Mouse (Mus musculus): ENCODE data around the gene Ptpn6. TPM values are rescaled to one million over a fixed set of nuclear protein-coding genes. Genes with fewer than 3 reads are reported as not detected.
"Not testable (repeated sequence)": the region's sequence is repeated elsewhere in the genome, so short reads cannot be mapped to it uniquely, and the experiment has no call there.

Gene Ptpn6
- polyA plus RNA-seq, 1 experiment from 2014 or later, result 19.8 TPM

GRCm38 (mm10) chr6:124688151-124688758 lies 50.3 kb downstream of the Ptpn6 start:
- peaks cover 5% of the 10 kb centered on the region for H3K4me1 ChIP-seq
- no peak overlapping the region for H3K9ac ChIP-seq
- H3K36me3 ChIP-seq, result no peaks in the 10 kb centered on the region
- no peak for ATAC-seq (ENCODE audit: insufficient read depth, low FRiP score, low read depth)
- no peak overlapping the region for H3K4me2 ChIP-seq
- H3K27me3 ChIP-seq (replicated peaks), result no peaks in the 10 kb centered on the region
- no peak overlapping the region for H3K4me3 ChIP-seq (replicated peaks)
- no peaks in the 10 kb centered on the region for H3K9me3 ChIP-seq
- no peak overlapping the region for H3K27ac ChIP-seq
- WGBS, result 78% methylated on average over 8 of the region's 8 CpGs

DNA sequence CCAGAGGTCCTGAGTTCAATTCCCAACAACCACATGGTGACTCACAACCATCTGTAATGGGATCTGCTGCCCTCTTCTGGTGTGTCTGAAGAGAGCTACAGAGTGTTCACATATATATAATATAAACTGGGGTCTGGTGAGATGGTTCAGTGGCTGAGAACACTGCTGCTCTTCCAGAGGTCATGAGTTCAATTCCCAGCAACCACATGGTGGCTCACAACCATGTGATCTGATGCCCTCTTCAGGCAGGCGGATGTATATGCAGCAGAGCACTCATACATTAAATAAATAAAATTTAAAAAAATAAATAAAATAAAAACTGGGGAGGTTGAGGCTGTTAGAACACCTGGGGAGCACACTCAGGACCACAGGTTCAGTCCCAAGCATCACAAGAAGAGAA lies 51.9 kb downstream of the Ptpn6 start:
- not testable (repeated sequence) for ATAC-seq (ENCODE audit: insufficient read depth, low FRiP score, low read depth); H3K9me3 ChIP-seq; H3K4me3 ChIP-seq (replicated peaks); H3K4me2 ChIP-seq; H3K9ac ChIP-seq; H3K27me3 ChIP-seq (replicated peaks); H3K36me3 ChIP-seq
- Histone ChIP-seq H3K4me1 (peaks cover 11% of the 10 kb centered on the region; the same call in 1 of the 2 replicates), H3K27ac (peak overlapping the region; percentile 45; the same call in 1 of the 2 replicates)
- 93% methylated on average over 1 of the region's 1 CpGs for WGBS

- Histone ChIP-seq H3K4me2 (no peak overlapping the region), H3K4me3 (replicated peaks) (no peak overlapping the region), H3K9me3 (no peaks in the 10 kb centered on the region), H3K36me3 (no peaks in the 10 kb centered on the region), H3K27me3 (replicated peaks) (no peaks in the 10 kb centered on the region), H3K4me1 (peaks cover 11% of the 10 kb centered on the region; the same call in 1 of the 2 replicates), H3K9ac (no peak overlapping the region), H3K27ac (peak overlapping the region; percentile 45; the same call in 1 of the 2 replicates)
- no peak for ATAC-seq (ENCODE audit: insufficient read depth, low FRiP score, low read depth)
- 83% methylated on average over 12 of the region's 12 CpGs for WGBS
These were observed 52.7 kb downstream of the Ptpn6 start for GRCm38 (mm10) chr6:124685606-124686386.

DNA sequence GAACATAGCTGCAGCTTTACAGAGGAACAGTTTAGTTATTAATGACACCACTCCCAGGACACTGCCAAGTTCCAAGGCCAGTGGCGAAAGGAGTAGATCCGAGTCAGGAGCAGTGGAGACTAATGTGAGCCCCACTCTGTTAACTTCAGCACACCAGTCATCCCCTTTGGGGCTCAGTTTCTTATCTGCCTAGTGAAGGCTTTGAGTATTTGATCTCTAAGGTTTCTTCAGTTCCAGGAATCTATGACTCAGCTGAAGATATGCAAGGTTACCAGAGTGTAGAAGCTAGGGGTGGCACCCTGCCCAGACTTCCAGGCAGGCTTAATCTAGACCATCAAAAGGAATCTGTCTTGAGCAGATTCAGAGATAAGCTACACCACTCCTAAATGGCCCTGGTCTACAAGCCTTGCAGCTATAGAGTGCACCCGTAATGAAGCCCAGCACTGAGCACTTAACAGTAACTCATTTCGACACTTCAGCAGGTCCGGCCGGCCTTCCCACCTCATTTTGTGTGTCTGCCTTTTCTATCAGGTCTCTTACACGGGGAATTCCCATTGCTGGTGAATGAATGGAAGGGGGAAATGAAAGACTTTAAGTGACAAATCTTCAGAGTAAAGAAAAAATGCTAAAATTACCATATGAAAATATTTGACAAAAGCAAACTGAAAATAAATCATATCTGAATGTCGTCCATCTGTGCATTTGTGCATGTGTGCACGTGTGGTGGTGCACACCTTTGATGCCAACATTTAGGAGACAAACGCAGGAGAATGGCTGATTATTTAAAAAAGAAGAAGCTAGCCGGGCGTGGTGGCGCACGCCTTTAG lies 54.7 kb downstream of the Ptpn6 start:
- H3K36me3 ChIP-seq, result no peaks in the 10 kb centered on the region
- H3K9me3 ChIP-seq, result no peaks in the 10 kb centered on the region
- ATAC-seq (ENCODE audit: insufficient read depth, low FRiP score, low read depth), result peak; percentile 82
- no peak overlapping the region for H3K9ac ChIP-seq
- H3K4me2 ChIP-seq, result no peak overlapping the region
- H3K4me1 ChIP-seq, result peaks cover 11% of the 10 kb centered on the region; the same call in 1 of the 2 replicates
- no peak overlapping the region for H3K4me3 ChIP-seq (replicated peaks)
- 65% methylated on average over 14 of the region's 14 CpGs for WGBS
- H3K27ac ChIP-seq, result peak overlapping the region; percentile 45; the same call in 1 of the 2 replicates
- H3K27me3 ChIP-seq (replicated peaks), result no peaks in the 10 kb centered on the region

DNA sequence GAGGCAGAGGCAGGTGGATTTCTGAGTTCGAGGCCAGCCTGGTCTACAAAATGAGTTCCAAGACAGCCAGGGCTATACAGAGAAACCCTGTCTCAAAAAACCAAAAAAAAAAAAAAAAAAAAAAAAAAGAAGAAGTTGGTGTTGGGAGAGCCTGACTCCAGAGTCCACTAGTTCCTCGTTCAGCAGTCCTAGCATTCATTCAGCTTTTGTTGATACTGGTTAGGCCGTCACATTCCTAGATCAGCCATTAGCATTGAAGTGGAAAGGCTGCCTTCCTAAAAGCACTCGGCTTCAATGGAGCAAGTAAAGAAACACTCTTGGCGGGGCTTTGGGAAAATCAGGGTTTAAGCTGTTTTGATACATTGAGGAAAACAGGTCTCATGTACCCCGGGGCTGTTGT lies 56.2 kb downstream of the Ptpn6 start:
- not testable (repeated sequence) for H3K4me3 ChIP-seq (replicated peaks); ATAC-seq (ENCODE audit: insufficient read depth, low FRiP score, low read depth); H3K4me2 ChIP-seq; H3K27me3 ChIP-seq (replicated peaks); H3K9ac ChIP-seq; H3K27ac ChIP-seq; H3K9me3 ChIP-seq; H3K36me3 ChIP-seq
- 64% methylated on average over 6 of the region's 6 CpGs for WGBS
- H3K4me1 ChIP-seq, result peaks cover 11% of the 10 kb centered on the region; the same call in 1 of the 2 replicates

- Histone ChIP-seq H3K4me2 (no peak overlapping the region), H3K9me3 (no peaks in the 10 kb centered on the region), H3K4me3 (replicated peaks) (no peak overlapping the region), H3K4me1 (peaks cover 11% of the 10 kb centered on the region; the same call in 1 of the 2 replicates), H3K27me3 (replicated peaks) (no peaks in the 10 kb centered on the region), H3K27ac (no peak overlapping the region), H3K36me3 (peaks cover 2% of the 10 kb centered on the region; the same call in 1 of the 2 replicates), H3K9ac (no peak overlapping the region)
- no peak for ATAC-seq (ENCODE audit: insufficient read depth, low FRiP score, low read depth)
- 85% methylated on average over 3 of the region's 3 CpGs for WGBS
These were observed 59.0 kb downstream of the Ptpn6 start for GRCm38 (mm10) chr6:124679486-124679885.

GRCm38 (mm10) chr6:124678769-124679168 lies 59.7 kb downstream of the Ptpn6 start:
- no peak overlapping the region for H3K9ac ChIP-seq
- H3K27ac ChIP-seq, result no peak overlapping the region
- H3K27me3 ChIP-seq (replicated peaks), result no peaks in the 10 kb centered on the region

DNA sequence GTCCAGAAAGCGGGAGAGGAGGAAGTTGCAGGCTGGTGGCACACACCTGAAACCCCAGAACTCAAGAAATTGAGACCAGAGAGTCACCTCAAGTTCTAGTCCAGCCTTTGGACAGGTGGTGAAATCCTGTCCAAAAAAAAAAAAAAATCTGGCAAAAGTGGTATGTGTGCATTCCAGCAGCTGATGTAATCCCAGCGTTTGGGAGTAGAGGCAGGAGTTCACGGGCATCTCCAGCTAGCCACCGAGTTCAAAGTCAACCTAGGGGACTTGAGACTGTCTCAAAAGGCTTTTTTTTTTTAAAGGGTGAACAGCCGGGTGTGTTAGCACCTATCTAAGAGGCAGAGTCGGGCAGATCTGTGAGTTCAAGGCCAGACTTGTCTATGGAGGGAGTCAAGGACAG lies 62.3 kb downstream of the Ptpn6 start:
- no peak overlapping the region for H3K9ac ChIP-seq
- H3K4me3 ChIP-seq (replicated peaks), result no peak overlapping the region
- H3K9me3 ChIP-seq, result no peaks in the 10 kb centered on the region
- no peaks in the 10 kb centered on the region for H3K27me3 ChIP-seq (replicated peaks)
- no peak overlapping the region for H3K4me2 ChIP-seq
- no peak for ATAC-seq (ENCODE audit: insufficient read depth, low FRiP score, low read depth)
- H3K4me1 ChIP-seq, result no peaks in the 10 kb centered on the region
- 80% methylated on average over 6 of the region's 6 CpGs for WGBS
- peaks cover 6% of the 10 kb centered on the region; the same call in 1 of the 2 replicates for H3K36me3 ChIP-seq
- H3K27ac ChIP-seq, result no peak overlapping the region

More at GRCm38 (mm10) chr6:124678769-124679168, 59.7 kb downstream of the Ptpn6 start:
- no peak for ATAC-seq (ENCODE audit: insufficient read depth, low FRiP score, low read depth)
- WGBS, result 90% methylated on average over 7 of the region's 7 CpGs
- Histone ChIP-seq H3K36me3 (peaks cover 6% of the 10 kb centered on the region; the same call in 1 of the 2 replicates), H3K9me3 (no peaks in the 10 kb centered on the region), H3K4me2 (no peak overlapping the region), H3K4me1 (peaks cover 11% of the 10 kb centered on the region; the same call in 1 of the 2 replicates), H3K4me3 (replicated peaks) (no peak overlapping the region)

- Histone ChIP-seq H3K4me2 (no peak overlapping the region), H3K27me3 (replicated peaks) (no peaks in the 10 kb centered on the region), H3K9ac (no peak overlapping the region), H3K4me1 (no peaks in the 10 kb centered on the region), H3K4me3 (replicated peaks) (no peak overlapping the region), H3K9me3 (no peaks in the 10 kb centered on the region), H3K27ac (no peak overlapping the region), H3K36me3 (peaks cover 6% of the 10 kb centered on the region; the same call in 1 of the 2 replicates)
- no peak for ATAC-seq (ENCODE audit: insufficient read depth, low FRiP score, low read depth)
- 93% methylated on average over 7 of the region's 7 CpGs for whole genome bisulfite sequencing
These were observed 63.9 kb downstream of the Ptpn6 start for GRCm38 (mm10) chr6:124674591-124674990.

DNA sequence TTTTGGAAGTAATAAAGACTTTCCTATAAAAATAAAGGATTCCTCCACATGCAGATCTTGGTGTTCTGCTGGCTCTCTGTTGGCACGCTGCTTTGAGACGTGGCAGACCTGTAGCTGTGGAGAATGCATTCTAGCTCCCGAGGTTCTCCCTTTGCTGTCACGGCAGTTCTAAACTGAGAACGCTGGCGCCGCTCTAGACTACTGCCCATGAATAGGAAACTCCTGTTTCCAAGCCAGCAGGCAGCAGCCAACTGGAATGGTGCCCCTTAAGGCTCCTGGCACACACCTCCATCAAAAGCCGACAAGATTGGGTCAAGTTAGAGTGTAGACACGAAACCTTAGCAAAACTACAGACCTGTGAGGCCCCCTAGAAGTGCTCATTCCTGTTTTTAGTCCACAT lies 64.9 kb downstream of the Ptpn6 start:
- WGBS, result 92% methylated on average over 9 of the region's 9 CpGs
- Histone ChIP-seq H3K27me3 (replicated peaks) (no peaks in the 10 kb centered on the region), H3K9me3 (no peaks in the 10 kb centered on the region), H3K4me3 (replicated peaks) (no peak overlapping the region), H3K4me1 (no peaks in the 10 kb centered on the region), H3K4me2 (no peak overlapping the region), H3K36me3 (peaks cover 6% of the 10 kb centered on the region; the same call in 1 of the 2 replicates), H3K27ac (no peak overlapping the region), H3K9ac (no peak overlapping the region)
- ATAC-seq (ENCODE audit: insufficient read depth, low FRiP score, low read depth), result no peak

DNA sequence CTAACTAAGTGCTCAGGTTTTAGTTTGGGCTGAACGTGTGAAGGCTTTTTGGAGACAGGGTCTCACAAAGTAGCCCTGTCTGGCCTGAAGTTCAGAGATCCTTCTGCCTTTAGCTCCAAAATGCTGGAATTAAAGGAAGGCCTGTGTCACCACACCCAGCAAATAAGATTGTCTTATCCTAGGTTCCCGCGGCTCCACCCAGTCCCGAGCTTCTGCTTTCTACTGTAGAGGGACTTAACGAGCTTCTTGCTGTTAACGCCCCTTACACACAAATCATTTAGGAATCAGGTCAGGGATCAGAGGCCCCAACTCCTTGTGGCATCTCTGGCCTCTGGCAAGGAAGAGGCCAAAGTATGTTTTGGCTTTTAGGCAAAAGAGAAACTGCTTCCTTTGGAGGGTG lies 66.4 kb downstream of the Ptpn6 start:
- Histone ChIP-seq H3K27me3 (replicated peaks) (no peaks in the 10 kb centered on the region), H3K9ac (no peak overlapping the region), H3K4me1 (no peaks in the 10 kb centered on the region), H3K9me3 (no peaks in the 10 kb centered on the region), H3K27ac (no peak overlapping the region), H3K36me3 (peaks cover 6% of the 10 kb centered on the region; the same call in 1 of the 2 replicates), H3K4me3 (replicated peaks) (no peak overlapping the region), H3K4me2 (no peak overlapping the region)
- no peak for ATAC-seq (ENCODE audit: insufficient read depth, low FRiP score, low read depth)
- 57% methylated on average over 6 of the region's 6 CpGs for WGBS

All from stomach, embryonic 15.5 days (tissue).